Mouse (Mus musculus) liver, embryonic 14.5 days (tissue): ENCODE data around the gene Elmo1.

Experiments used
- CTCF ChIP-seq: IDR thresholded peaks from 2 replicates; pipeline ENCODE4 v1.5.1; 2016; ENCODE audit warnings: antibody characterized with exemption, low read depth, control low read depth
- EP300 ChIP-seq: IDR thresholded peaks from 2 replicates; pipeline ENCODE4 v1.6.1; 2016; ENCODE audit warnings: antibody characterized with exemption, low read depth

DNA sequence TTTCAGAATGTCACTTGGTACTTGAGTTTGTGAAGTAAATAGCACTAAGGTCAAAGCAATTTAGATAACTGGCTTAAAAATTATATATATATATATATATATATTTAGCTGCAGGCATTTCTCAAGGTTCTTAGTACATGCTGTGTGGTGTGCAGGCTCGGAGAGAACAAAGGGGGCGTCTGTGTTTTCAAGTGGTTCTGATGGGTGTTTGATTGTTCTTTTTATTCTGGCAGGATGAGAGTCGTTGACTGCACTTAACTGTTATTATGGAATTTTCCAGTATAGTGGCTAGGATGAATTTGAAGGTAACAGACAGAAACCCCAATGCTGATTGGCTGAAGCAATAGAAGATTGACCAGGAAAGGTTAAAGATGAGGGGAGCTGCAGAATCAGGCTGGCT, 33.6 kb downstream of the Elmo1 start:
- TF ChIP-seq CTCF, result no peak
- TF ChIP-seq EP300, result no peak
